Mouse (Mus musculus): ENCODE results near the gene Mettl7a1. TPM values are rescaled to one million over a fixed set of nuclear protein-coding genes. Genes with fewer than 3 reads are reported as not detected.
"Not testable (repeated sequence)": the region's sequence is repeated elsewhere in the genome, so short reads cannot be mapped to it uniquely, and the experiment has no call there.

Gene Mettl7a1
- total RNA-seq, 2 experiments from 2014 or later: 29.3 to 40.9 TPM

DNA sequence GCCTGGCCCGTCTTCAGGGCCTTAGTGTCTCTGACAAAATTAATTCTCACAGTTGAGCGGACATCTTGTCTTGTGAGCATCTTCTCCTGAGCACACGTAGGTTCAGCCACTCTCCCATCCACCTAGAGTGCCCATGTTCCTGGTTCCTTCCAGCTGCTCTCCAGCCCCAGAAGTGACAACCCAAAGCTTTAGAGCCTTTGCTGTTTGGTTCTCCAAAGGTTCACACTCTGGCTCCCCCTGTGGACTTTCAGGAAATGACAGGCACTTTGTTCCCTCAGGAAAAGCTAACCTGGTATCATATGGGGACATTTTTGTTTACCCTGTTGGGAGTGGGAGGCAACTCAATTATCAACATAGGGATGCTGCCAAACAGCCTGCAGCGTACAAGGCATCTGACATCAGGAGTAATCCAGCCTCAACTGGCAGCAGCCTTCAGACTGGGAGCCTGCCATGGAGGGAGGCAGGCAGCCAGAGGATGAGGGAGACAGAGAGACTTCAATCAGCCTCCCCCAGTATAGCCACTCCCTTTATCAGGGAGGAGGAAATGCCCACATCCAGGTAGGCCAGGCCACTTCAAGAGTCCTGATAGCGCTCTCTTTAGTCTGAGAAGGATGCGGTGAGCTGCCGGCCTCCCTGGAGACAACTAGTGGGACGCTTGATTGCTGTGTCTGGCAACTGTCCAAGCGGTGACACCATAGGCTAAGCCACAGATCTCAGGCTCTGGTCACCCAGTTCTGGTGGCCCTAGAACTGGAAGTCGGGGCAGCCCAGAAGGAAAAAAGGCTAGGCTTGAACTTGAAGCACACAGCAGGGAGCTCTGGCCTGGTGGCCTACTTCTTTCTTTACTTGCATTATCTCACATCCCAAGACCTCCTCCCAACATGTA, 28.4 kb downstream of the Mettl7a1 start:
- DNase-seq: not testable (repeated sequence)
- intact Hi-C loops (cut with DNase I): loop anchor here (5.0 kb wide), 1 partner anchor 35 kb away; no protein-coding TSS in a partner anchor

DNA sequence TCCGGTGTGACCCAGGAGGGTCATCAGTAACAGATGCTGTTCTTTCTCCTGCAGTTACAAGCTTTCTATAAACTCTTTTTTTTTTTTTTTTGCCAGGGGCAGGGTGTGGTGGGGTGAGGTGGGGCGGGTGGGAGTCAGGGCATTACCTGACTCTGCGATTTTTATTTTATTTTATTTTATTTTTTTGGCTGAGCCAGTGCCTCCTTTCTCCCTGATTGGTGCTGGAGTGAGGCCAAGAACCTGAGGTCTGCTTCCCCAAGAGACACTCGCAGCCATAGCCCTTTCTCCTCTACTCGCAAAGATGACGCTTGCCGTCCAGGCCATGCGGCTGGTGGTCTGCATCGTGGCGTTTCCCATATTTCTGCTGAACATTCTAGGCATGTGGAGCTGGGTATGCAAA, 30.7 kb downstream of the Mettl7a1 start, which contains the start of gene Mettl7a3:
TSS of gene Mettl7a3 (plus strand) at position 301 of the 400 bp plus-strand sequence.
- DNase-seq: no peak
- intact Hi-C loops (cut with DNase I): loop anchor here (5.0 kb wide), 2 partner anchors 33 to 123 kb away; no protein-coding TSS in a partner anchor

DNA sequence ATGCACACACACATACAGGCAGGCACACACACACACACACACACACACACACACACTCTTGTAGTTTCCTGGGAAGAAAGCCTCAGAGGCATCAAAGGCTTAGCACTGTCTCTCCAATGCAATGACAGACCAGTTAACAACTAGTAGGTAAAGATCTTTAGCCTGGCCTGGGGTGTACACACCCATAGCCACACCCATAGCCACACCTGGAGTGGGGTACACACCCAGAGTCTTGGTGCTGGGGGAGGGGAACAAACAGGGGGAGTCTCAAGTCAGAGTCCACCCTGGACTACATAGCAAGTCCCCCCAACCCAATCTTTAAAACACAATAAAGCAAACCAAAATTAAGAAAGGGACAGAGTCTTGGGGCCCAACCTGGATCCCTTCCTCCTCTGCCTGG, 33.4 kb downstream of the Mettl7a1 start:
- intact Hi-C loops (cut with DNase I): loop anchor here (5.0 kb wide), 1 partner anchor 120 kb away; no protein-coding TSS in a partner anchor

DNA sequence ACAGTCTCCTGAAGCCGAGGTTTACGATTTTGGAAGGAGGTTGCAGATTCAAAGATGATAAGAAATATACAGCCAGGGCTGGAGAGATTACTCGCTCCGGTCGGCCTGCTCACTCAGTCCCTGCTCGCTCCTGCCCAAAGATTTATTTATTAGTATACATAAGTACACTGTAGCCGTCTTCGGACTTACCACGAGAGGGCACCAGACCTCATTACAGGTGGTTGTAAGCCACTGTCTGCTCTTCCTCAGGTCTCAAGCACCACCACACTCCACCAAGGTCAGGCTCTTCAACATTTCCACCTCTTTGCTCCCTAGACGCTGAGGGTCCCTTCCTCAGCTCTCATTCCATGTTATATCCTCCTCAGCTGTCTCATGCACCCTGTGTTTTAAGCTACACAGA, 33.9 kb downstream of the Mettl7a1 start:
- intact Hi-C loops (cut with DNase I): loop anchor here (5.0 kb wide), 1 partner anchor 119 kb away; no protein-coding TSS in a partner anchor

More for the DNA sequence above, 33.4 kb downstream of the Mettl7a1 start:
- not testable (repeated sequence) for DNase-seq

DNA sequence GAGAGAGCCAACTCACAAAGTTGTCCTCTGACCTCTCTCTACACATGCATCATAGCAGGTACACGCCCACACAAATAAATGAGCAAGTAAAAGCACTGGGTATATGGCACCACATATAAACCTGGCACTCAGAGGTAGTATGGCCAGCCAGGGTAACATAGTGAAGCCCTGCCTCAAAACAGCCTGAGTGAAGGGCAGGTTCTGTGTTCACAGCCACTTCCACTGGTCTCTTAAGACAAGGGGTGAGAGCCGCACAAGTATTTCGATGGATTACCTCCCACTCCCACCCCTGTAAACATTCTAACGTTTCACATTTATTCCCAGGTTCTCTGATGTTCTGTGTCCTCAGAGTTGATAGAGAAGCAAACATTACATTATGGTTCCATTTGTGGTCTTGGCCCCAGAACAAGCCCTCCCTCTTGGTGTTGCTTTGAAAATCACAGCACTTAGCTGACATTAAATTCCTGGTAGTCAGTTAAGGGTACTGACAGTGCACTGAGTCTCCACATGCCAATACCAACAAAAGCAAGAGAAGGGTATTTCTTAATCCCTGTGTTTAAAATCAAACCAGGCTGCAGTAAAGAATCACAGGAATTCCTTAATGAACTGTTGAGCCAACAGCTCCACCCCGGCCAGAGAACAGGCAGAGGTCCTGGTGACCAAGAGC, 37.5 kb downstream of the Mettl7a1 start:
- DNase-seq; intact Hi-C loops (cut with DNase I): not testable (repeated sequence)

More for the DNA sequence above, 33.9 kb downstream of the Mettl7a1 start:
- peak; percentile 43 to 68 for DNase-seq

DNA sequence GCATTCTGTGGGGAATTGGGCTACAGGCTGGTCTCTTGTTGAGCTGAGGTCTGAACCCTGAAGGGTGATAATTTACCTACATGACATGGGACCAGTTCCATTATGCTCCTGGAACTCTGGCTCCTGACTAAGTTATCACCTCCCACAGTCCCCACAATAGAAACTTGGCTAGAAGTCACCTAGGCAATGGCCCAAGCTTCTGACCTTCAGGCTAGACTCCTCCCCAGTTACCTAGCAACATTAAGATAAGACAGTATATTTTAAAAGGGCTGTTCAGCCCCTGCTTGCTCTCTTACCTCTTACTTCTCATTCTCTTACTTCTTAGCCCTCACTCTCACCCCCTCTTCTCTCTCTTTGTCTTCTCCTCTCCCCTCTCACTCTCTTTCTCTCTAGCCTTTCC, 41.5 kb downstream of the Mettl7a1 start:
- intact Hi-C loops (cut with DNase I): no loop called here
- DNase-seq: peak; percentile 12 to 49

DNA sequence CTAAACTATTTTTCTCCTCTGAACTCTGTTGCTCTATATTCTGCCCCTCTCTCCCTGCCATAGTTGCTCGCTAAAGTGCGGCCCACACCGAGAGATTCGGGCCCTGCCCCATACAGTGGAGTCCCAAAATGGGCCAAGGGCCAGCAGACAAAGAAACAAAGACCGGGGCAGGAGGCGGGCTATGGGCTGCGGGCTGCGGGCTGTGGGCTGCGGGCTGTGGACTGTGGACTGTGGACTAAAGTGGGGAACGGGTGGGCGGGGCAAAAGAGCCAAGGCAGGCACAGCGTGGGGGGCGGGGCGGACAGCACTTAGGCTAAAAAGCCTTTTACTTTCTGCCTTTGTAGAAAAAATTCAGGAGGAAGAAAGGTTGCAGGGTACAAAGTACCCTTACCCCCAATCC, 42.8 kb downstream of the Mettl7a1 start:
- no peak for DNase-seq
- intact Hi-C loops (cut with DNase I): no loop called here

DNA sequence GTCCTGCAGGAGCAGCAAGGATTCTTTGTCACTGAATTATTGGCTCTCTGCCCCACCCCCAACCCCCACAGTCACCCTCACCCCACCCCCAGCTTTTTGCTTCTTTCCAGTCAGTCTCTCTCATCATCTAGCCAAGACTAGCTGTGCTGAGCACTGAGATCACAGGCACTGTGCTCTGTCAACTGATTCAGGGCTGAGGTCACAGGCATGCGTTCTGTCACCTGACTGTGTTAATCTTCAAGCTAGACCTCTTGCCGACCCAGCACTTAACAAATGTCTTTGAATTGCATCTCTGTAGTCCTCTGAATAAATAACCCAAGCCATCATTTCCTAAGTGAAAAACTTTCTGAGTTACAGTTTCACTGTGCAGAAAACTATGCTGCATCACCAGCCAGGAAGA, 45.6 kb downstream of the Mettl7a1 start:
- DNase-seq: no peak
- intact Hi-C loops (cut with DNase I): no loop called here

DNA sequence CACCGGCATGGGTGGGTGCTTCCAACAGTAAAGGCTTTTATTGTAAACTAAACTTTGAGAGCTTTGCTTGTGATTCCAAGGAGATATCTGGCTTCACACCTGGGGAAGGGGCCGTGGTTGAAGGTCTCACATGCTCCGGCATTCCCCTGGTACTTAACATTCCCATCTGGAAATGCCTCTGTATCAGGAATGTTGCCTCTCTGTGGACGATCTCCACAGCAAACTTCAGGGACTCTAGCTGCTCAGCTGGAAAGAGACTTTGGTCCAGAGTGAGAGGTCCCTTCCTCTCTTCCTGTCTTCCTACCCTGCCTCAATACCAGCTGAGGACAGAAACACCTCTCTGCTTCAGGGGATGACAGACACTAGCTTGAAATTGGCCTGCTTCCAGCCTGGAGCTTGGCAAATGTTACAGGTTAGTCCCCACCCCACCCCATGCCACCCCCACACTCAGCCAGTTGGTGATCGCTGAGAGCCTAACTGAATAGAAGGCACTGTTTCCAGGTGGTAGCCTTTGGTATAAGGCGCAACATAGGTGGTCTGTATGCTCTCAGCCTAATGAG, 47.6 kb downstream of the Mettl7a1 start:
- intact Hi-C loops (cut with DNase I): no loop called here
- no peak for DNase-seq

DNA sequence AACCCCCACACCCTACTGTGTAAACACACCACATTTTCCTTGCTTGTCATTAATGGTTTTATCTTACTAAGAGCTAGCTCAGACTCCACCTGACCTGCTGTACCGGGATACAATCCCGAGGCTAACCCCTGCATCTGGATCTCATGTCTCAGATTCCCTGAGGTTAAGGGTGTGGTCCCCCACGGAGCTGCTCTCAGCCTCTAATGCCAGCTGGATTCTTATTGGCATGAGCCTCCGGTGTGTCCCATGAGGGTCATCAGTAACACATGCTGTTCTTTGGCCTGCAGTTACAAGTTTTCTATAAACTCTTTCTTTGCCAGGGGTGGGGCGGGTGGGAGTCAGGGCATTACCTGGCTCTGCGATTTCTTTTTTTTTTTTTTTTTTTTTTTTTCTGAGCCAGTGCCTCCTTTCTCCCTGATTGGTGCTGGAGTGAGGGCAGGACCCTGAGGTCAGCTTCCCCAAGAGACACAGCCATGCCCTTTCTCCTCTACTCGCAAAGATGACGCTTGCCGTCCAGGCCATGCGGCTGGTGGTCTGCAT, 48.8 kb downstream of the Mettl7a1 start, which contains the start of the genes Methig1 and Mettl7a2:
TSS of gene Methig1 (plus strand) at position 439 of the 540 bp plus-strand sequence.
TSS of gene Mettl7a2 (plus strand) at position 490 of the 540 bp plus-strand sequence.
- intact Hi-C loops (cut with DNase I): no loop called here
- no peak for DNase-seq

DNA sequence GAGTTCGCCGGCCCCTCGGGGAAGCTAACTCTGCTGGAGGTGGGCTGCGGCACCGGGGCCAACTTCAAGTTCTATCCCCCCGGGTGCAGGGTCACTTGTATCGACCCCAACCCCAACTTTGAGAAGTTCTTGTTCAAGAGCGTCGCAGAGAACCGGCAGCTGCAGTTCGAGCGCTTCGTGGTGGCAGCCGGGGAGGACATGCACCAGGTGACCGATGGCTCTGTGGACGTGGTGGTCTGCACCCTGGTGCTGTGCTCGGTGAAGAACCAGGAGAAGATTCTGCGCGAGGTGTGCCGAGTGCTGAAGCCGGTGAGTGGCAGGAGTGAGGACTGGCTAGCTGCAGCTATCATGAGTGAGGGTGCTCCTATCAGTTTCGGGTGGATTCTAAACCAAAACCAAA, 49.5 kb downstream of the Mettl7a1 start:
- intact Hi-C loops (cut with DNase I); DNase-seq: not testable (repeated sequence)

DNA sequence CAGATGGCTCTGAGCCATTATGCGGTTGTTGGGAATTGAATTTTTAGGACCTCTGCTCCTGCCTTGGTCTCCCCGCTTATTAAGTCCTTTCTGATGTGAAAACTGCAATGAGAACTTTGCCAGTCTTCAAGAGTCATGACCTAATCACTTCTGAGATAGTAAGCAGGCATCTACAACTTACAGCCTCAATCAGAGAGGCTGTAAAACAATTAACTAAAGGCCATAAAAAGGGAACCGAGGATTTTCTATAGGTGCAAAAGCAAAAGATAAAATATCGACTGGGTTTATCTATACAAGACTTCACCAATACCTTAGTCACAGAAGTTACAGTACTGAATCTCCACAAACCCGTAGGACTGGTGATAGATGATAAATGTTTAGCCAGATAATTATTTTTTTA, 51.9 kb downstream of the Mettl7a1 start:
- intact Hi-C loops (cut with DNase I): no loop called here
- DNase-seq: no peak

DNA sequence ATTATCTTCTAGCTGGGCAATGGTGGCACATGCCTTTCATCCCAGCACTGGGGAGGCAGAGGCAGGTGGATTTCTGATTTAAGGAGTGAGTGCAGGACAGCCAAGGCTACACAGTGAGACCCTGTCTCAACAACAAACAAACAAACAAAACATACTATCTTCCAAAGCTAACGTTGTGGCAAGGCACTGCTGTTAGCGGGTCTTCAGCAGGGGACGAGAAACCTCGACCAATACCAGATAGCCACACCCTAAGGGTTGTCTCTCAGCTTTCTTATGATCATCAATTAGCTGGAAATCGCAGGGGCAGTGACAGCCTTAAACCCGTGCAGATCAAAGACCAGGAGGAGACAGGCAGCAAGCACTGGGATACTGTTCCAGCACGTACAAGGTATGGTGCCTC, 60.3 kb downstream of the Mettl7a1 start, which contains the start of gene Higd1c:
TSS of gene Higd1c (plus strand) at position 301 of the 400 bp plus-strand sequence.
- DNase-seq: no peak
- intact Hi-C loops (cut with DNase I): no loop called here

DNA sequence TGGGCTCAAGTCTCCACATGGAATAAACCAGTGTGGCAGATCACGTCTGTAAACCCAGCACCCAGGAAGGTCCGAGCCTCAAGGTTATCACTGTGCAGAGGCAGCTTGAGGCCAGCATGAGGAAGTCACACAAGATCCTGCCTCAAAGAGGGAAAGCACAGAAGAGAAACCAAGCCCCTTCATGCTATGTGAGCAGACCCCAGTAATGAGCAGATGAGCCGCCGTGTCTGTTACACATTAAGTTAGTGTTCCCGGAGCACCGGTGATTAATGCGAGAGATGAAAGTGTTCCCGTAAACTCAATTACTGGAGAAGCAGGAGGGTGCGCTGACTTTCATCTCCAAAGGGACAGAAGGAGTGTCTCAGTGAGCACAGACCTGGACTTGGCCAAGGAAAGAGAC, 62.0 kb downstream of the Mettl7a1 start:
- not testable (repeated sequence) for DNase-seq
- intact Hi-C loops (cut with DNase I): loop anchor here (5.0 kb wide), 1 partner anchor 34 kb away; the partner anchor contains the start of gene Mettl7a3

DNA sequence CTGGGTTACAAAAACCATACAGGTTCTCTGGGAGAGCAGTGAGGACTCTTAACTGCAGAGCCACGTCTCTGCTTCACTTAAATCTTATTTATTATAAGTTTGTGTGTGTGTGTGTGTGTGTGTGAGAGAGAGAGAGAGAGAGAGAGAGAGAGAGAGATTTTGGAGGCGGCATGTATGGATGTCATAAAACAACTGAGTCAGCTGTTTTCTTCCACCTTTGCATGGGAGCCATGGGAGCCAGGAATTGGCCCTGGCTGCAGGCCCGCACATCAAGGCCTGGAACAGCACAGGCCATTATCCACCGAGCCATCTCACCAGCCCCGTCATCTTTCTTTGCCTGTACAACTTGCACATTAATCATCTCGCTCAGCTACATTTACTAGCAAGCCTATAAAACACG, 63.2 kb downstream of the Mettl7a1 start:
- no peak for DNase-seq
- intact Hi-C loops (cut with DNase I): loop anchor here (5.0 kb wide), 1 partner anchor 35 kb away; the partner anchor contains the start of gene Mettl7a3

DNA sequence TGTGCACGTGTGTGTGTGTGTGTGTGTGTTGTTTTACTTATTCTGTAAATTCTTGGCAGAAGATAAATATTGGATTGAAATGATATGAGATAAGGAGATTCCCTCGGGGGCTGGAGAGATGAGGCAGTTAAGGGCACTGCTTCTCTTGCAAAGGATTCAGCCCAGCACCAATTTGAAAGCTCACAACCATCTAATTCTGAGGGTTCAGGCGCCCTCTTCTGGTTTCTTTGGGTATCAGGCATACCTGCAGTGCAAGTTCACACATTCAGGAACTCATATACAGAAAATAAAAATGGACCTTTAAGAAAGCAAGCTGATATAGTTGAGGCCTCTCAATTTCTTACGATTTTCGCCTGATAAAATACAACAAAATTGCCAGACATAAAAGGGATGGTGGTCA, 71.1 kb downstream of the Mettl7a1 start:
- peak; percentile 51 to 74 for DNase-seq
- intact Hi-C loops (cut with DNase I): loop anchor here (5.0 kb wide), 2 partner anchors 113 to 353 kb away; no protein-coding TSS in a partner anchor

DNA sequence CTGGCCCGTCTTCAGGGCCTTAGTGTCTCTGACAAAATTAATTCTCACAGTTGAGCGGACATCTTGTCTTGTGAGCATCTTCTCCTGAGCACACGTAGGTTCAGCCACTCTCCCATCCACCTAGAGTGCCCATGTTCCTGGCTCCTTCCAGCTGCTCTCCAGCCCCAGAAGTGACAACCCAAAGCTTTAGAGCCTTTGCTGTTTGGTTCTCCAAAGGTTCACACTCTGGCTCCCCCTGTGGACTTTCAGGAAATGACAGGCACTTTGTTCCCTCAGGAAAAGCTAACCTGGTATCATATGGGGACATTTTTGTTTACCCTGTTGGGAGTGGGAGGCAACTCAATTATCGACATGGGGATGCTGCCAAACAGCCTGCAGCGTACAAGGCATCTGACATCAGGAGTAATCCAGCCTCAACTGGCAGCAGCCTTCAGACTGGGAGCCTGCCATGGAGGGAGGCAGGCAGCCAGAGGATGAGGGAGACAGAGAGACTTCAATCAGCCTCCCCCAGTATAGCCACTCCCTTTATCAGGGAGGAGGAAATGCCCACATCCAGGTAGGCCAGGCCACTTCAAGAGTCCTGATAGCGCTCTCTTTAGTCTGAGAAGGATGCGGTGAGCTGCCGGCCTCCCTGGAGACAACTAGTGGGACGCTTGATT, 74.0 kb downstream of the Mettl7a1 start:
- DNase-seq: not testable (repeated sequence)
- intact Hi-C loops (cut with DNase I): loop anchor here (5.0 kb wide), 2 partner anchors 116 to 356 kb away; no protein-coding TSS in a partner anchor
